Mouse (Mus musculus) liver, embryonic 14.5 days (tissue): ENCODE measurements around the gene Gpc6. TPM values are rescaled to one million over a fixed set of nuclear protein-coding genes. Genes with fewer than 3 reads are reported as not detected.

ENCODE experiments used
- ATAC-seq: fragments of 200-750 bp; cut with Nextera tagmentation; 2 replicates; pipeline ENCODE4 v1.8.0; 2017; ENCODE audit warnings: moderate number of reproducible peaks, mild to moderate bottlenecking, moderate library complexity; ENCODE audit not compliant: insufficient read depth
- DNase-seq, 3 experiments: peaks; one replicate each; pipeline ENCODE4 v3.0.0-alpha.2; 2012 to 2013; ENCODE audit warnings: low read depth in 3 of 3, low spot score in 3 of 3
- H3K27ac ChIP-seq: fragments of 300-500 bp; sonication (generic); 2 replicates; pipeline ENCODE4 v1.5.1; 2014; ENCODE audit warnings: moderate library complexity, mild to moderate bottlenecking, control low read depth, inconsistent platforms
- H3K27me3 ChIP-seq: fragments of 300-500 bp; sonication (generic); 2 replicates; pipeline ENCODE4 v1.6.1; 2014; ENCODE audit warnings: mild to moderate bottlenecking, low read length, moderate library complexity; ENCODE audit not compliant: control insufficient read depth, insufficient read depth
- H3K36me3 ChIP-seq: fragments of 300-500 bp; sonication (generic); replicated peaks from 2 replicates; pipeline ENCODE4 v1.6.1; 2014; ENCODE audit warnings: low read depth; ENCODE audit not compliant: control insufficient read depth, insufficient read depth
- H3K4me1 ChIP-seq, 2 experiments: fragments of 200-500 bp in 1 of 2; fragments of 300-500 bp in 1 of 2; sonication (generic) in 1 of 2; replicated peaks; 2 replicates each; pipeline ENCODE4 v1.6.1; 2012 to 2014; ENCODE audit warnings: antibody characterized with exemption in 1 of 2, inconsistent platforms in 1 of 2, low read length in 1 of 2; ENCODE audit not compliant: control insufficient read depth in 2 of 2, insufficient read depth in 2 of 2
- H3K4me2 ChIP-seq: fragments of 300-500 bp; sonication (generic); 2 replicates; pipeline ENCODE4 v1.6.1; 2014; ENCODE audit warnings: low read depth, mild to moderate bottlenecking, control low read depth, moderate library complexity
- H3K4me3 ChIP-seq, 2 experiments: fragments of 200-500 bp in 1 of 2; fragments of 300-500 bp in 1 of 2; sonication (generic) in 1 of 2; 2 replicates each; pipeline ENCODE4 v1.5.1; 2012 to 2014; ENCODE audit warnings: low read depth in 2 of 2, low read length in 2 of 2, mild to moderate bottlenecking in 2 of 2, control low read depth in 1 of 2, inconsistent platforms in 1 of 2, moderate library complexity in 1 of 2; ENCODE audit not compliant: insufficient read depth in 1 of 2
- H3K9ac ChIP-seq: fragments of 300-500 bp; sonication (generic); replicated peaks from 2 replicates; pipeline ENCODE4 v1.6.1; 2014; ENCODE audit warnings: mild to moderate bottlenecking, control low read depth, moderate library complexity
- H3K9me3 ChIP-seq: fragments of 300-500 bp; sonication (generic); 2 replicates; pipeline ENCODE4 v1.6.1; 2016; ENCODE audit warnings: low read length, mixed read lengths; ENCODE audit not compliant: control insufficient read depth
- CTCF ChIP-seq: IDR thresholded peaks from 2 replicates; pipeline ENCODE4 v1.5.1; 2016; ENCODE audit warnings: antibody characterized with exemption, low read depth, control low read depth
- EP300 ChIP-seq: IDR thresholded peaks from 2 replicates; pipeline ENCODE4 v1.6.1; 2016; ENCODE audit warnings: antibody characterized with exemption, low read depth
- WGBS: fragments of 180-500 bp; shearing (Covaris S2); extraction: QIAGEN DNeasy Blood & Tissue Kit; methylation state at CpG from one replicate; pipeline ENCODE4 v1.1.7; 2014; ENCODE audit not compliant: insufficient replicate concordance; 5-methylcytosine and 5-hydroxymethylcytosine counted together
- polyA plus RNA-seq, 2 experiments: library from polyadenylated mRNA; depleted of rRNA in 1 of 2; stranded (reverse) in 1 of 2; unstranded in 1 of 2; fragments of >200 nt; fragmentation: Nextera tagmentation in 1 of 2; extraction: Ambion mirVana in 1 of 2; gene quantifications; 2 replicates each; pipeline versions ENCODE4 v1.2.1 to v1.2.3; 2012 to 2014

Gpc6 gene
- polyA plus RNA-seq, 2 experiments: 0.97 to 2.3 TPM

GRCm38 (mm10) chr14:117239694-117240427, 314.7 kb downstream of the Gpc6 start:
- ATAC-seq: no peak
- TF ChIP-seq CTCF (no peak), EP300 (no peak)
- Histone ChIP-seq H3K9me3 (no peaks in the 10 kb centered on the region), H3K4me1 (no peaks in the 10 kb centered on the region), H3K9ac (no peak overlapping the region), H3K36me3 (no peaks in the 10 kb centered on the region), H3K4me2 (no peak overlapping the region), H3K4me3 (no peak overlapping the region), H3K27me3 (no peaks in the 10 kb centered on the region), H3K27ac (no peak overlapping the region)
- DNase-seq: no peak
- 56% methylated on average over 8 of the region's 8 CpGs for WGBS

- no peak for DNase-seq
- 75% methylated on average over 3 of the region's 3 CpGs for whole genome bisulfite sequencing
- Histone ChIP-seq H3K4me2 (no peak overlapping the region), H3K36me3 (no peaks in the 10 kb centered on the region), H3K4me3 (no peak overlapping the region), H3K9me3 (no peaks in the 10 kb centered on the region), H3K27ac (no peak overlapping the region), H3K9ac (no peak overlapping the region), H3K4me1 (no peaks in the 10 kb centered on the region), H3K27me3 (no peaks in the 10 kb centered on the region)
- no peak for ATAC-seq
- TF ChIP-seq CTCF (no peak), EP300 (no peak)
These were observed 320.5 kb downstream of the Gpc6 start for GRCm38 (mm10) chr14:117245631-117246030.

- H3K4me1 ChIP-seq: no peaks in the 10 kb centered on the region
- no peaks in the 10 kb centered on the region for H3K36me3 ChIP-seq
- ATAC-seq (no peak), DNase-seq (no peak)
- 53% methylated on average over 4 of the region's 4 CpGs for WGBS
- no peak overlapping the region for H3K4me2 ChIP-seq
- H3K27me3 ChIP-seq: no peaks in the 10 kb centered on the region
- H3K4me3 ChIP-seq: no peak overlapping the region
- TF ChIP-seq CTCF (no peak), EP300 (no peak)
- no peaks in the 10 kb centered on the region for H3K9me3 ChIP-seq
- H3K27ac ChIP-seq: no peak overlapping the region
- H3K9ac ChIP-seq: no peak overlapping the region
These were observed 331.1 kb downstream of the Gpc6 start for GRCm38 (mm10) chr14:117256192-117256591.

- H3K4me2 ChIP-seq: no peak overlapping the region
- H3K4me1 ChIP-seq: no peaks in the 10 kb centered on the region
- H3K4me3 ChIP-seq: no peak overlapping the region
- no peaks in the 10 kb centered on the region for H3K36me3 ChIP-seq
- no peaks in the 10 kb centered on the region for H3K9me3 ChIP-seq
- no peak overlapping the region for H3K9ac ChIP-seq
- no peak overlapping the region for H3K27ac ChIP-seq
- no peak for TF ChIP-seq EP300
- TF ChIP-seq CTCF: no peak
- no peak for DNase-seq
- ATAC-seq: no peak
- no peaks in the 10 kb centered on the region for H3K27me3 ChIP-seq
These were observed 340.5 kb downstream of the Gpc6 start for GRCm38 (mm10) chr14:117265653-117266052.

GRCm38 (mm10) chr14:117267823-117268601, 342.9 kb downstream of the Gpc6 start:
- DNase-seq: no peak
- no peak for ATAC-seq
- no peaks in the 10 kb centered on the region for H3K9me3 ChIP-seq
- no peaks in the 10 kb centered on the region for H3K36me3 ChIP-seq
- H3K4me1 ChIP-seq: no peaks in the 10 kb centered on the region
- WGBS: 46% methylated on average over 3 of the region's 3 CpGs
- no peak overlapping the region for H3K27ac ChIP-seq
- H3K27me3 ChIP-seq: no peaks in the 10 kb centered on the region
- no peak overlapping the region for H3K9ac ChIP-seq
- TF ChIP-seq EP300: no peak
- no peak overlapping the region for H3K4me2 ChIP-seq
- no peak overlapping the region for H3K4me3 ChIP-seq
